8 mouse cellular contexts compared by ENCODE assay signal in the genomic region with DNA sequence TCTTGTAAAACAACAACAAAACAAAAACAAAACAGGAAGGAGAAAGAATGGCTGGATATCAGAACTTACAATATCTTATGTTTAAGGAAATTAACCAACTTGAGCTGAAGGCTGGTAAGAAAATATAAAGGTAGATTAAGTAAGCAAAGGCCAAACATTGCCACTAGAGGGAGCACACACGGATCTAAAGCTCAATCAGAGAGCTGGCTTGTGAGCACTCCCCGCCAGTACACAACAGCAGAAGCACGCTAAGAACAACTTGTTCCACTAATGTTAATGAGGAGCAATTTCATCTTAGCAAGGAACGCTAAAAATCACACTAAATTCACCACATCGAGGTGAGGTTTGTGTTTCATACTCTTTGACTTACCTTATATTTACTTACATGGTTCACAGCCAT. TPM values are rescaled to one million over a fixed set of nuclear protein-coding genes. Genes with fewer than 3 reads are reported as not detected.
DNase-seq lines count a peak whose midpoint lies in the region.

No protein-coding gene starts in this region.

- peak; percentile 33 for DNase-seq in heart, adult 8-10 months (ENCODE audit: low spot score)
- DNase-seq in heart, embryonic 10.5 days (ENCODE audit: low spot score) = no peak
- DNase-seq in CD4-positive helper T cell, adult 2 months (ENCODE audit: low read depth, low spot score) = peak; percentile 68
- peak; percentile 37 to 58 for DNase-seq in adrenal gland, postnatal 36 days
- DNase-seq in fibroblast of lung, adult 2 months (ENCODE audit: low read depth) = peak; percentile 35
- peak; percentile 46 to 64 for DNase-seq in layer of hippocampus, postnatal 10 days (ENCODE audit: low spot score in 2 of 2)
- DNase-seq in retina, adult 2 months (ENCODE audit: low read depth, low spot score) = peak; percentile 42
- no peak for DNase-seq in urinary bladder, postnatal 4 days (ENCODE audit: low spot score in 2 of 2)

- 25% methylated on average over 5 of the region's 5 CpGs for WGBS in heart, embryonic 10.5 days

- peaks cover 90% of the 10 kb centered on the region for H3K36me3 ChIP-seq in heart, embryonic 10.5 days

- no peaks in the 10 kb centered on the region for H3K27me3 ChIP-seq in heart, embryonic 10.5 days (ENCODE audit: insufficient read depth, poor library complexity, severe bottlenecking)

- H3K4me1 ChIP-seq in heart, embryonic 10.5 days = peaks cover 2% of the 10 kb centered on the region; the same call in 1 of the 2 replicates

- H3K4me3 ChIP-seq in heart, embryonic 10.5 days = no peak overlapping the region

- no peaks in the 10 kb centered on the region for H3K9me3 ChIP-seq in heart, embryonic 10.5 days

- no peak overlapping the region for H3K27ac ChIP-seq in heart, embryonic 10.5 days

RNA-seq across cellular contexts. Expression of a gene that starts 29.1 kb away (rescaled TPM):
- total RNA-seq in heart, adult 8-10 months (2022) = 10 to 100 TPM; 85.4 to 95.8 (median 88.4) TPM
- 101 and 107 TPM in 2 replicates for polyA plus RNA-seq in heart, embryonic 10.5 days (2016; fragmentation: Nextera tagmentation; extraction: Ambion mirVana)
- total RNA-seq in adrenal gland, postnatal 36 days (2021) = 100 to 1,000 TPM; 130 to 146 TPM
- 100 to 1,000 TPM; 143 to 149 TPM for total RNA-seq in layer of hippocampus, postnatal 10 days (2021)

RNA-seq across cellular contexts. Expression of a gene that starts 52.1 kb away (rescaled TPM):
- 10 to 100 TPM; 21.9 to 55.5 (median 33.1) TPM for total RNA-seq in heart, adult 8-10 months (2022)
- polyA plus RNA-seq in heart, embryonic 10.5 days (2016; fragmentation: Nextera tagmentation; extraction: Ambion mirVana) = 12.4 and 15.7 TPM in 2 replicates
- total RNA-seq in adrenal gland, postnatal 36 days (2021) = under 1 TPM; 0.03 to 0.07 TPM
- 1 to 10 TPM; 2.6 to 4.2 TPM for total RNA-seq in layer of hippocampus, postnatal 10 days (2021)

Comparison
In these comparisons a context has a peak if more than half of its experiments do, and no peak if none do; other contexts are left out.
1. DNase-seq: peak in heart, adult 8-10 months (single experiment), CD4-positive helper T cell, adult 2 months (single experiment), adrenal gland, postnatal 36 days (2 of 2), fibroblast of lung, adult 2 months (single experiment), layer of hippocampus, postnatal 10 days (2 of 2) and retina, adult 2 months (single experiment); none in heart, embryonic 10.5 days (single experiment) and urinary bladder, postnatal 4 days (0 of 2).
2. RNA of a gene that starts 52.1 kb away (total RNA-seq): 21.9 to 55.5 TPM in heart, adult 8-10 months; 2.6 to 4.2 TPM in layer of hippocampus, postnatal 10 days and 0.03 to 0.07 TPM in adrenal gland, postnatal 36 days; every median in the first group is over 4 times any median in the second.